Mouse (Mus musculus) MEL (cell line): ENCODE data around the gene Auts2.

ENCODE experiments used
- CTCF ChIP-seq, 3 experiments: IDR thresholded peaks in 2 of 3; conservative IDR thresholded peaks in 1 of 3; 2 replicates each; pipeline ENCODE4 v1.5.1; 2011 to 2012; ENCODE audit warnings: low read length in 3 of 3, low read depth in 2 of 3, mild to moderate bottlenecking in 2 of 3, improper control_type of control experiment in 1 of 3, inconsistent platforms in 1 of 3, mixed read lengths in 1 of 3, moderate library complexity in 1 of 3; ENCODE audit not compliant: control insufficient read depth in 1 of 3, insufficient read depth in 1 of 3, poor library complexity in 1 of 3, severe bottlenecking in 1 of 3
- ELF1 ChIP-seq: IDR thresholded peaks from 2 replicates; pipeline ENCODE4 v1.6.1; 2014; ENCODE audit warnings: low read depth, mild to moderate bottlenecking, inconsistent platforms, low read length, improper control_type of control experiment, moderate library complexity
- EP300 ChIP-seq, 2 experiments: IDR thresholded peaks; 2 replicates each; pipeline ENCODE4 v1.6.1; 2011; ENCODE audit warnings: improper control_type of control experiment in 2 of 2, low read length in 2 of 2, low read depth in 1 of 2, mild to moderate bottlenecking in 1 of 2
- MAFK ChIP-seq: IDR thresholded peaks from 2 replicates; pipeline ENCODE4 v1.6.1; 2011; ENCODE audit warnings: low read depth, mild to moderate bottlenecking, low read length, improper control_type of control experiment, borderline replicate concordance
- MXI1 ChIP-seq: IDR thresholded peaks from 2 replicates; pipeline ENCODE4 v1.6.1; 2011; ENCODE audit warnings: mild to moderate bottlenecking, low read depth, low read length, improper control_type of control experiment
- POLR2A ChIP-seq, 2 experiments: IDR thresholded peaks; 2 replicates each; pipeline ENCODE4 v1.6.1; 2011 to 2012; ENCODE audit warnings: low read length in 2 of 2, mild to moderate bottlenecking in 2 of 2, control low read depth in 1 of 2, improper control_type of control experiment in 1 of 2, low read depth in 1 of 2, moderate library complexity in 1 of 2; ENCODE audit not compliant: control insufficient read depth in 1 of 2, insufficient read depth in 1 of 2, poor library complexity in 1 of 2
- POLR2AphosphoS2 ChIP-seq: IDR thresholded peaks from 2 replicates; pipeline ENCODE4 v1.6.1; 2011; ENCODE audit warnings: low read length, improper control_type of control experiment
- RAD21 ChIP-seq: IDR thresholded peaks from 2 replicates; pipeline ENCODE4 v1.6.1; 2011; ENCODE audit warnings: mild to moderate bottlenecking, low read depth, low read length, improper control_type of control experiment
- SMC3 ChIP-seq: IDR thresholded peaks from 2 replicates; pipeline ENCODE4 v1.6.1; 2011; ENCODE audit warnings: low read depth, low read length, improper control_type of control experiment
- USF1 ChIP-seq: IDR thresholded peaks from 2 replicates; pipeline ENCODE4 v1.6.1; 2014; ENCODE audit warnings: low read depth, mild to moderate bottlenecking, inconsistent platforms, low read length, improper control_type of control experiment, moderate library complexity
- ZKSCAN1 ChIP-seq: IDR thresholded peaks from 2 replicates; pipeline ENCODE4 v1.6.1; 2012; ENCODE audit warnings: low read depth, mild to moderate bottlenecking, inconsistent platforms, low read length, improper control_type of control experiment, moderate library complexity

- TF ChIP-seq POLR2AphosphoS2 (no peak), CTCF (IDR thresholded peaks at IDR 0.05 in 2 of 3, conservative IDR thresholded peaks at IDR 0.05 in 1 of 3; ENCODE audit: control insufficient read depth in 1 of 3, insufficient read depth in 1 of 3, low read depth in 2 of 3, low read length in 3 of 3, poor library complexity in 1 of 3, severe bottlenecking in 1 of 3) (no peak), POLR2A (IDR thresholded peaks at IDR 0.05; ENCODE audit: control insufficient read depth in 1 of 2, insufficient read depth in 1 of 2, low read depth in 1 of 2, low read length in 2 of 2, poor library complexity in 1 of 2) (no peak), SMC3 (no peak), ZKSCAN1 (no peak), RAD21 (no peak), ELF1 (no peak), USF1 (no peak), MXI1 (no peak), EP300 (IDR thresholded peaks at IDR 0.05; ENCODE audit: low read depth in 1 of 2, low read length in 2 of 2) (no peak), MAFK (no peak)
These were observed 339.3 kb downstream of the Auts2 start for GRCm38 (mm10) chr5:132203846-132204245.
